Mouse (Mus musculus): ENCODE measurements around the gene Eci2.
"Not testable (repeated sequence)": the region's sequence is repeated elsewhere in the genome, so short reads cannot be mapped to it uniquely, and the experiment has no call there.

Eci2 gene

DNA sequence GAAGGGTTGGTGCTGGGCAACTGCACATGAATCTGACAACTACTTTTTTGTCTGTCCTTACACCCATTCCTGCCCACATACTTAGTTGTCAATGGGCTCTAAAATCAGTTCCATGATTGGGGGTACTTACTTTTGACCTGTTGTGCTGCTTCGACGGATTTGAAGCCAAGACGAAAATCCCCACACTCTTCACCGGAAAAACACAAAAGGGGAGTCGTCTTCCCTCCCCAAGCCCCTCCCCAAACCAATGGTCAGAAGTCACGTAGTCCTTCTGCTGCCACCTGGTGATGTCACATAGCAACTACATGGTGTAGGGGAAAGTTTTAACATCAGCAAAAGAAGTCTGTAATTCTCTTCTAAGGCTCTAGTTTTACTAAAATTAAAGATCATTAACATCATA is at the start of gene Eci2:
Eci2 (minus strand) TSS at position 218 of the 400 bp plus-strand sequence.
- peak; percentile 15 to 58 for DNase-seq (ENCODE audit: low spot score in 2 of 2)

DNA sequence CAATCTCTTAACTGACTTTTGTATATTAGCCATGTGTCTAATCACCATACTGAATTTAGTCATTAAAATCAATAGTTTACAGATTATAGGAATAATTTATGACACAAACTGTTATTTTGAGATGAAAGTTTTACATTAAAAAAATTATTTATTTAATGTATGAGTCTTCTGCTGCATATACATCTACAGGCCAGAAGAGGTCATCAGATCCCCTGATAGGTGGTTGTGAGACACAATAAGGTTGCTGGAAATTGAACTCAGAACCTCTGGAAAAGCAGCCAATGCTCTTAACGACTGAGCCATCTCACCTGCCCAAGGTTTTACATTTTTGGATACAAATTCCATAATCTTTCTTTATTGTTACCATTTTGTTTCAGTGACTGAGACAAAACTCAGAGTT is 48.0 kb upstream of the Eci2 start:
- no peak for DNase-seq (ENCODE audit: low spot score in 2 of 2)

DNA sequence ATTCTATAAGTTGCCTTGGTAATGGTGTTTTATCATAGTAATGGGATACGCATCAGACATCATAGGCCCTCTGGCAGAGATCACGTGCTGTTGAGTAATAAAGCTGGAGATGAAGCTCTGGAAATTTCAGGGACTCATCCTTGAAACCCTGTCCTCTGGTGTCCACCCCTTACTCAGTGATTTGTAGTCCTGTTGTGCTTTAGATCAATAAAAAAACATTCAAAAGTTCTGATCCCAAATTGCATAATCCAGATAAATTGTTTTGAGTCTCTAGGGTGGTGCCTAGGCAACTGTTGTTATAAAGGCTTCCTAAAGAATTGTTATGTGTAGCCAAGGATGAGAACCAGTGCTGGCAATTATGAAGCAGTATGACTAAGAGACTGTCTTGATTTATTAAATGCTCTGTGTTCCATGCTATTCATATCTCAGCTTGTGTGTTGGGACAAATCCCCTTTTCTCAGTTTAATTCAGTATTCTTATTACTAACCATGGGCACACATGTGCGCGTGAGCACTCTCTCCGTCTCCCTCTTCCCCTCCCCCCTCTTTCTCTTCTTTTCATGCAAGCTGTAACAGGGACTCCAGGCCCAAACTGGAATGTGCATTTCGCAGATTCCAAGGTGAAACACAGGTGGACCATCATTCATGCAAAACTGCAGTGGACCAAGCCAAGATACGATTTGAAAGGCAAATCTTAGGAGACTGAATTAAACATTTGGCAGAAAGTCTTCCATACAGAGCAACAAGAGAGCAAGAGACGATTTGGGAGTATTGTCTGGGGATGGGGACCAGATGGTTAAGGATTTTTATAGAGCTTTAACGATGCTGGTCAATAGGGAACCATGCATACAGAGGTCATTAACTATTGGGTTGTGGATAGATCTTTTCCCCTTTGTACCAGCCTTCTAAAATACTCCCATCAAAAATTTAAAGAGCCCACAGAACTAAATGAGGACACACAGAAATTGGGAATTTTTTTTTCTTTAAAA is 43.9 kb upstream of the Eci2 start:
- peak in 1 of 2 experiments; percentile 25 for DNase-seq (ENCODE audit: low spot score in 2 of 2)

DNA sequence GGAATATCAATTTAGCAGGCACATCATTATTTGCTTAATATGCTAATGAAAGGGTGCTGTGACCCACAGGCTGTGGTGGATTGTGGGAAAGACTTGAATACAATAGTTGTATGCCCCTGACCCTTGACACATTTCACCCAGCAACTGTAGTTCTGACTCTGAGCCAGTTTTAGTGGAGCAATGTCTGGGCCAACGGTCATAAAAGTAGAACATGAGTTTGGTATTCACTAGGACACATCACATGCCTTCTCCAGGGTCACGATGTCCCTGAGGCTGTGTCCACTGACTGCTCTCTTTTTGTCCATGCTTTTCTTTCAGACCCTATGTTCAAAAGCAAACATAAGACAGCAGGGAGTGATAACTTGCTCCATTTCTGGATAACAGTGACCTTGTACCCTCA is 40.2 kb upstream of the Eci2 start:
- DNase-seq (ENCODE audit: low spot score in 2 of 2) = no peak

DNA sequence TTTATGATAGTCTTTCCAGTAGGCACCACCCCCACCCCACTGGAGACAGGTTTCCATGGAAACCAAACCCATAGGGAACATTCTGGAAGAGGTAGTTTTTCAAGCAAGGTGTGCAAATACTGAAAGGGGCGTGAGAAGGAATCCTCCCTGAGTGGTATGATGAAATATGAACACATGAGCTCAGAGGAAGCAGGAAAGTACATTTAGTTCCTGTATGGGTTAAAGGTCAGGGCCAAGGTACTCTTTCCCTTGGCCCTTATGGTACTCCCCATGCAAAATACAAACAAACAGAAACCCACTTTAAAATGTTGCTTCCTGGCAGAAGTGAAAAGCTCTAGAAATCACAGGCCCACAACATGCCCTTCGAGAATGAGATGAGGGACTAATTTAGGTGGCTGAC is 39.1 kb upstream of the Eci2 start:
- DNase-seq (ENCODE audit: low spot score in 2 of 2) = no peak

DNA sequence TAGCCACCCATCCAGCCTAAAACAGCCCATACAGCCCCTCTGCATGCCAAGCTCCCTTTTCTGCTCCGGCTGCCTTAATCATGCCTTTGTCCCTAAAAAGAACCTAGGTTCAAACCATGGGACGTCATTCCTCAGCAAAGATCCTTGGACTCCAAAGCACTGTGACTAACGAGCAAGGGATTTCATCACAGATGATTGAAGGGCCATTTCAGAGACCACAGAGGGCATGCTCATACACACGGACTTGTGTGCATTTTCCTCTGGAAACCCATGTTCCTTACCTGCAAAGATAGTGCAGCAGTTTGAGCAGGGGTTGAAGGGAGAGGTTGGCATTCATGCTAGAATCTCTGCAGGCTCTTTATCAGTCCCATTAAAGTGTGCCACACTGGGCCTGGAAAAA is 37.5 kb upstream of the Eci2 start:
- DNase-seq (ENCODE audit: low spot score in 2 of 2) = no peak

DNA sequence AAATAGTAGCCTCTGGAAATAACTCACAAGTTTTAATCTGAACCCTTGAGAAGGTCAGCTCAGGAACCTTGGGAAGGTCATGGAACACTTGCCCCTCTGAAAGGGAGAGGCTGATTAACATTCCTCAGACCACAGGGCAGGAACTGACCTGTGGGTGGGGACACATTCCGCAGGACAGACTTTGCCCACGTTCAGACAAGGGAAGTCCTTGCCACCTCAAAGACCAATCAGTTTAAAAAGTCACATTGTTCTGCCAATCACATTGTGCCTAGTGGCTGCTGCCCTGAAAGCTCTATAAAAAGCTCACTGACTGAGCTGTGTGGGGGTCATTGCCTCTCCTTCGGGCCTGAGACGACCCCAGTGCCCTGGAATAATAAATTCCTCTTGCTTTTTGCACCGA is 31.2 kb upstream of the Eci2 start:
- peak in 1 of 2 experiments; percentile 29 for DNase-seq (ENCODE audit: low spot score in 2 of 2)

DNA sequence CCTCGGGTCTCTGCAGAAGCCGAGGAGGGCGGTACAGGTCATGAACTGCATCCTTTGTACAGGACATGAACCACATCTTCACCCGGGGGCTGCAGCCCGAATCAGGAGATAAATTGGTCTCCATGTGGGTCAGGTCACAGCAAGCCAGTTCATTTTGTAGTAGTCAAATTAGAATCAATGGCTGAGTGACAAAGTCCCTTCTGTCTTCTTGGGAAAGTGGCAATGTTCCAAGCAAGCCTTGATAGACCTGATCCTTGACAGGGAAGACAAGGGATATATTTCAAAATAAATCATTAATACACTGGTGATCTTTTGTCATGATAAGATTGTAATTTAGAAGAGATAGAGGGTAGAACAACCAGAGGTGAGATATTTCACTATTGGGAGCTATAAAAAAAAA is 9.6 kb upstream of the Eci2 start:
- DNase-seq (ENCODE audit: low spot score in 2 of 2) = no peak

DNA sequence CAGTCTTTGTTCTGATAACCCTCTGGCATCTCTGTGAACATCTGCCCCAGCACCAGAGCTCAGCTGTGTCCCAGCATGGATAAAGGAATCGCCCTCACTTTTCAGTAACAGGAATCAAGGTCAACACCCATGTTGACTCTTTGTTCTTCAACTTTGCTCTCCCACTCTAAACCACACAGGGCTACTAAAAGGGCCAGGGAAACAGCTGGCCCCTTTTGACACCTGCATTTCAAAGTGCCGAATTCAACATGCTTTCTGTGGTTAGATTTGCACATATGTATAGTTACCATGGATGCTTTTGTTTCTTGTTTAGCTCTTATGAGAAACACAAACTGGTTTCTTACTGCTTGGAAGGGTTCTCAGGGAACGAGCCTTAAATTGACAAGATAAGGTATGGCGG is 8.8 kb upstream of the Eci2 start:
- DNase-seq (ENCODE audit: low spot score in 2 of 2) = no peak

DNA sequence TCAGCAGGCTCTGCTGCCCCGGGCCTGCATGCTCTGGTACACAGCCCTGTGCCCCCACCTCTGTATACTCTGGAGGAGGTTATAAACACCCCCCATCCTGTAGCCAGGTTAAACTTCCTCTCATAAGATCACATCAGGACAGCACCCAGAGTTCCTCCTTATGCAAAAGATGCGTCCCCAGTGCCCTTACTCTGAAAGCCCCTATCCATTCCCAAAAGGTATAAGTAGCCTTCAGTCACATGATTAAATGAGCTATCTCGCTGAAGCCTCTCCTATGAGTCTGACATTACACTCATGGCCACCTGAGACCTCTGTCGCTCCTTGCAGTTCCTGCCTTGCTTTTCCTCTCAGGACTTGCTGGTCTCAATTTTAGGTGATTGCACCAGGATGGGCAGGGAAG is 6.7 kb upstream of the Eci2 start:
- DNase-seq (ENCODE audit: low spot score in 2 of 2) = no peak

DNA sequence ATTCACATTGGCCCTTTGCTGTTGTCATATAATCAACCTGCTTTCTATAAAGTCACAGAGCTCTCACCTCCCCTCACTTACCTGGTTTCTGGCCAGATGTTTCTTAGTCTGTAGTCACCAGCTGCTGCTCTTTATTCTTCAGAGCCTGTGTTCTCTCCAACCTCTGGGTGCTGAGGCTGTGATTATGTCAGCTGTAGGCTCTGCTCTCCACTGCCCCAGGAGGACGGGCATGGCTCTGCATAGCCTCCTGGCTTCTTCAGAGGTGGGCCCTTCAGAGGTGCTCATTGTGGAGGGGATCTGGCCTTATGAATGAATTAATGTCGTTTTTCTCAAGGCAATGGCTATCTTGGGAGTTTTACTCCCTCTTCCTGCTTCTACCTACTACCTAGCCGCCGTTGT is 4.8 kb upstream of the Eci2 start:
- DNase-seq (ENCODE audit: low spot score in 2 of 2) = no peak

DNA sequence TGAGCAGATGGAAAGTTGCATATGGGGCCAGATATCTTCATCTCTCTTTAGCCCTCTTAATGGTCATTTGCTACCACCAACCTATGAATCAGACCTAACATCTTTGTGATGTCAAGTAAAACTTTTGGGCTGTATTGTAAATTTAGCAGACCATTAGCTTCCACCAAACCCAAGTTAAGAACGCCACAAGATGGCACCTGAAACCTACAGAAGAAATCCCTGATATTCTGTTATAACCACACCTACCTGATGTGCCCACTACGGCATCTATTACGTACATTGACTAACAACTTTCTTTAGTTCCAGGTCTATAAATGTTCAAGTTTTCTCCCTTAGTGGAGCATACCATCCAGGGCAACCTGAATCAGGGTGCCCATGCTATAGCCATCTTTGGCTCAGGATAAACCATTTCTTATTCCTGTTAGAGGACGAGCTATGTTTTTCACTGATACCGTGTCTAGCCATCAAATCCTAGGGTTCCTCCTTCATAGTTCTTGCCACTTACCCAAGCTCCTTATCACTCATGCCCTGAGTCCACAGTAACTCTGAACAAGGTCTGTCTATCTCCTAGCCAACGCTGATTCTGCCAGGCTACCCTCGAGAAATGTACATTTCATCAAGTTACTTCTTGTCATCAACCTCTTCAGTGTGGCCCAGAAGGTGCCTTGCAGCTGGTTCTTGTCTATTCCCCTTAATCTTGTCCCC is 4.2 kb upstream of the Eci2 start:
- DNase-seq (ENCODE audit: low spot score in 2 of 2) = no peak

DNA sequence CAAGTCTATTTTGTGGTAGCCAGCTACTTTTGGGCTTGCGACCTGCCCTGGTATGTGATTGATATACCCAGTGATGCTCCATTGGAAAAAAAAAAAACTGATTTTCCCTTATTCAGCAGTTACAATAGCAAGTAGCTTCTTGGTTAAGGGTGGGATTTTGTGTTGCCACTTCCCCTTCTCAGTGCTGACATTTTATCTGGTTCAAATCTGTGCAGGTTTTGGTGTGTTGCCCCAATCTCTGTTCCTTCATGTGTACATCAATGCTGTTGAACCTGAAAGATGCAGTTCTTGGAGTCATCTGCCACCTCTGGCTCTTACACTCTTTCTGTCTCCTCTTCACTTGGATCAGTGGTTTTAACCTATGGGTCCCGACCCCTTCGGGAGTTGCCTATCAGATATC is 1.5 kb upstream of the Eci2 start:
- no peak for DNase-seq (ENCODE audit: low spot score in 2 of 2)

DNA sequence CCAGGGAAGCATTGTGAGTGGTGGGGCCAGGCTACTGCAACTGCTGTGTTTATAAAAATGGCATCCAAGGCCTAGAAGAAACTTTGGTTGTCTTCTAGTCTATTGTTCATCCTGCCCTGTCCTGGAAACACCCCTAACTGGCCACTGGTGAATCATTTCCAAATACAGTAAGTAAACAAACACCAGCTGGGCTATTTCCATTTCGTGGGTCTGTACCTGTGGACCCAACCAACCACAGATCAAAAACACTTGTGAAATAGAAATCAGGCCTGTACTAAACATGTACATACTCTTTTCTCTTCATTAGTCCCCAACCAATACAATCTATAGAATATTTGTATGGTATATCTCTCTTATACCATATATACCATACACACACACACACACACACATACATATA is 3.5 kb downstream of the Eci2 start:
- DNase-seq (ENCODE audit: low spot score in 2 of 2) = not testable (repeated sequence)

DNA sequence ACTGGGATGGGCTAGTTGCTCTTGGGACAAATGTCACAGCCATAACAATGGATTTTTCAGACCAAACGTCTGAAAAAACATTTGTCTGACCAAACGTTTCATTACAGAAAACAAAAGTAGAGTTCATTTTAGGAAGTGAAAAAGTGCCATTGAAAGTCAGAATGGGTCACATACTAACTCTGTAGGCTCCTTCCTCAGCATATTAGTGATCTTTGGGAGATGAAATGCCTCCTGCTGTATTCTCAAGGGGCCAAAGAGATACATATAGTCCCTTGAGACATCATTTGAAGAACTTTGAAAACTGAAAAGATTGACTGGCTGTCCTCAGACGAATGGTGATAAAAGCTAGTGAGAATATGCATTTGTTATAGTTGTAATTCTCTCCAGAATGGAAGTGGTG is 6.5 kb downstream of the Eci2 start:
- DNase-seq (ENCODE audit: low spot score in 2 of 2) = no peak

DNA sequence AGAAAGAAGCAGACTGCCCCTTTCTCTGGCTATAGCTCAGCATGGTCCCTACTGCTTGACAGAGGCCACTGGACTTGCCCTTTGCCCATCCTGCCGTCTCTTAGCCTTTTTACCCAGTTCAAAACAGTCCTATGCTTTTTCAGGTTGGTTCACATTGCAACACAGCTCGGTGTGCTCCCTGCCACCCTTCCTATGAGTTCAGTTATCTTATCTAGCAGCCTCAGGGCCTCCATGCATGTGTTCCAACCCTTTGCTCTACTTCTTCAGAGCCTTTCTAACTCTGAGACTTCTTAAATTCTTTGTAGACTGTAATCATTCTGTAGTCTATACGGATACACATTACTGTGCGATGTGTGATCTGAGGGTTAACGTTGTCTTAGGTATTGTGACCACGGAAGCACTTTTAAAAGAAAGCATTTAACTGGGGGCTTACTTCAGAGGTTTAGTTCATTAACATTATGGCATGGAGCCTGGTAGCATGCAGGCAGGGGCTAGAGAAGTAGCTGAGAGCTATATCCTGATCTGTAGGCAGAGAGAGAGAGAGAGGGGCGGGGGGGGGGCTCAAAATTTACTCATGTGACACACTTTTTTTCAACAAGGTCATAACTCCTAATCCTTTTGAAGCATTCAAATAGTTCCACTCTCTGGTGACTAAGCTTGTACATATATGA is 7.9 kb downstream of the Eci2 start:
- peak in 1 of 2 experiments; percentile 12 for DNase-seq (ENCODE audit: low spot score in 2 of 2)

DNA sequence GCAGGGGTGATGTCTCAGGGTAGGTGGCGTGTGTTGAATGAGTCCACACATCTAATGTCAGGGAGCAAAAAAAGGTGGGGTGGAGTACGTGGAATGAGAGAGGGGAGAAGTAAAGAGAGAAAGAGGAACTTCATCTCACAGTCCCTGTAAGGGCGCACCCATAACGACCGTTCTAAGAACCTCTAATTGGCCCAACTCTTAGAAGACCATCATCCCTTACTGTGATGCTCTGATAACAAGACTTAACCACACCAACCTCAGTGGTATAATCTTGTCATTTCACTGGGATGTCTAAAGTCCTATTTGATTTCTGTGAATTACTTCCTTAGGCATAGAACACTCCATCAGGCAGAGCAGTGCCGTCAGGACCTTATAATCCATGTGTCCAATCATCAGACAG is 9.5 kb downstream of the Eci2 start:
- DNase-seq (ENCODE audit: low spot score in 2 of 2) = no peak

DNA sequence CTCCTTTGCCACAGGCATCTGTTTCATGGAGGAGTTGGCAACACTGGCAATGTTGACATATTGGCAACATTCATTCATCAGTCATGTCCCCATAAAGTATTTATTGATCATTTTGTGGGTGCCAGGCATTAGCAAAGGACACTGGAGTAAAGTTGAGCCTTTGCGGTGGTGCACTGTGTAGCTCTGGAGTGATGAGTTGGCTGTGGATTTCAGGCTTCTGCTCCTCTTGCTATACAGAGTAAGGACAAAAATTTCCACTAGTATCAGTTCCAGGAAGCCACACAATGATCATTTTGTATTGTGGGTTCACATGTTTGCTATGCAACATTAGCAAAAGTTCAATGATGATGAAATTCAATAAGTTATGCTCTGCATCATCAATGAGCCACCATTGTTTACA is 10.8 kb downstream of the Eci2 start:
- no peak for DNase-seq (ENCODE audit: low spot score in 2 of 2)

DNA sequence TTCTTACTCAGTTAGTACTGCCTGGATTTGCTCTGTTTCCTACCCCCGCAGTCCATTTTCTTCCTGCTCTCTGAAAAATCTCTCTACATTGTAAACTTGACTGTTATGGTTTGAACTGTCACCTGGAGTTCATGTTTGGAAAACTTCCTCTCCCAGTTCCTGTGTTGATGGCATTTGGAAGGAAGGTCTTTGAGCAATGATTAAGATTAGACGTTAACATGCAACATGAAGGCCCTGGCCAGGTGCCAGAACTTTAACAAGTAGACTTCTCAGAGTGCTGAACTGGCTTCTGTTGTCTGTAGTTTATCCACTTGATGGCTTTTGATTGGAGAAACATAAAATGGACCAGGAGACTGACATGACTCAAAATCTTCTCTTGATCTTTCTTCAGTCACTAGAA is 31.0 kb downstream of the Eci2 start:
- peak in 1 of 2 experiments; percentile 15 for DNase-seq (ENCODE audit: low spot score in 2 of 2)

DNA sequence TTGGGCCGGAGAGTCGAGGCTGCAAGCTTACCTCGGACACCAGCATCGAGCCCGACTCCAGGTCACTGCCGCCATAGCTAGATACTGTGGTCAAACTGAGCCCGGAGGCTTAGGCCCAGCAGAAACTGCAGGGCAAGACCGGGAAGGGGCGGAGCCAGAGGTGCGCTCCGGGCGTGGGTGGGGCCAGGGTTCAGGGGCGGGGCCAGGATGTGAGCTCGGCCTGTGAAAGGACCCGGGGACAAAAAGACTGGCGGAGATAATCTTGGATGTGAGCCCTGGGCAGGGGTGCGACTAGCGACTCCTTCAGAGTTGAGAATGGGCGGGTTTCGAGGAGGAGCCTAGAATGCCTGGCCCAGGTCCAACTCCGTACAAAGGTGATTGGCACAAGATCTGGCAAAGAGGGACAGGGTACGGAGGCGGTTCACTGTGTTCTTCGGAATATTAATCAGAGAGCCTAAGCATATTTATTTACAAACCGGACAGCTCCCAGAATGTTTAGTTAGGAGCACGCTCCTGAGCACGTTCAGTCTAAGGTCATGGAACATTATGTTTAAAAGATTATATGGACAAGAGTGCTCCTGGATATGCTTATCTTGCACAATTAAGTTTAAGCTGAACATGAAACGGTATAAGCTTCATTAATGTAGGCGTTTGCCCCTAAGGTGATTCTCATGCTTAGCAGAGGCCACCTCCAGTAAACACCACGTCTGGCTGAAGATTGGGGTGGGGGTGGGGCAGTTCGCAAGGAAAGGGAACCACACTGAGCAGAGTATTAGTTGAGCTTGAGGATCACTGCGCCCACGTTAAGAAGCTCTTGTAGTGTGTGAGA is 32.7 kb downstream of the Eci2 start:
- DNase-seq (ENCODE audit: low spot score in 2 of 2) = peak; percentile 97 to 98

DNA sequence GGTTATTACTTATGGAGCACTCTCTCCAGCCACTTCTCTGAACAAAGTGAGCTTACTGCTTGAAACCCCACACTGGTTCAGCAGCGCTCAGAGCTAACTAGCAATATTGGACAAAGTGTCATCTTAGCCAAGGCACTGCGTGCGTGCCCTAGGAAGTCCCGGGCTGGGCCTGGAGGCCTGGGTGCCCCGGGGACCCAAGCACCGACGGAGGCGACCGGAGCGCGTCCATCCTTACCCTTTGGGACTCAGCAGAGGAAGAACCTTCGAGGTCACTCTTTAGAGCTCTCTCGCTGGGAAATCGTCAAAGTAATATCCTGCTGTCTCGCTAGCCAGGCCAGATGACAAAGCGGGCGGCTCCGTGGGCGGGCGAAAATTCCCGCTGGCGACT is 33.3 kb downstream of the Eci2 start:
- no peak for DNase-seq (ENCODE audit: low spot score in 2 of 2)

DNA sequence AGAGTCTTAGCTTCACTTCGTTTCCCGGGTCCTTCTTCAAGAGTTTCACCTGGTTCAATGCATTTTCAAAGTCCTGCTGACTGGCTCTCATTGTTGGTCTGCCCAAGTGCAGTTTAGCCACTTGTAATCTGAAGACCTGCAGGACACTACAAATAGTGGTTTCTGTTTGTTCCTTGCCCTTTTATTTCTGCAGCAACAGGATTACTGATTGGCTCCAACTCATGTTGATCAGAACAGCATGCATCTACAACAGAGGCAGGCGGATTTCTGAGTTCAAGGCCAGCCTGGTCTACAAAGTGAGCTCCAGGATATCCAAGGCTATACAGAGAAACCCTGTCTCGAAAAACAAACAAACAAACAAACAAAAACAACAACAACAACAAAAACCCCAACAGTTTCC is 33.8 kb downstream of the Eci2 start:
- DNase-seq (ENCODE audit: low spot score in 2 of 2) = no peak

Measured in spleen, postnatal 4 days (tissue).